Mouse (Mus musculus): ENCODE results near the gene Hip1.
"Not testable (repeated sequence)": the region's sequence is repeated elsewhere in the genome, so short reads cannot be mapped to it uniquely, and the experiment has no call there.

Hip1 gene

DNA sequence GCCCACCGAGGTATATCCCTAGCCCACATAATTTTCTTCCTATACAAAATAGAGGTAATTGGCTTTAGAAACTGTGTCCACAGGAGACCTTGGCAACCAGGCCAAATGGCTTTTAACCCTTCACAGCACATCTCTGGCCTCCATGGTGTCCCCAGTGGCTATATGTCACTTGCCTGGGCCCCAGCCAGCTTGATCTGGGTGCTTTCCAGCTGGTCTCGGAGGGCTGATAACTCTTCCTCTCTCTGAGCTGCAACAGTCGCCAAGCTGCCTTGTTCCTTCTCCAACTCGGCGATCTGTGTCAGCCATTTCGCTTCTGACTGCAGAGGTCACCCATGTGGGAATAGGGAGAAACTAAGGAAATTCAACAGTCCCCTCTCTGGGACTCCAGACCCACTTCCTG is 113.8 kb downstream of the Hip1 start:
- DNase-seq: no peak

DNA sequence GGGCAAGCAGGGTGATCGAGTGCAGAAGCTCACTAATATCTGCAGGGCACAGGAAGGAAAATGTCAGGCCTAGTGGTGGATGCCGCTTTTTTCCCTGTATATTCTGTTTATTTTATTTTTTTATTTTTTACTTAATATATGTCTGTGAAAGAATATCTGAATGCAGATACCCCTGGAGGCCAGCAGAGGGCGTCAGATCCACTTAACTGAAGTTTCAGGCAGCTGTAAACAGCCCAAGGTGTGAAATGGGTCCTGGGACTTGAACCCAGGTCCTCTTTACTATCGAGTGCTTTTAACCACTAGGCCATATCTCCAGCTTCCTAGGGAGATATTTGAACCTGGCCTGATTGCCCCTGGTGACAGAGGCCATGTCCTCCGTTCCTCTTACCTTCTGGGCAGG is 116.1 kb downstream of the Hip1 start:
- no peak for DNase-seq

DNA sequence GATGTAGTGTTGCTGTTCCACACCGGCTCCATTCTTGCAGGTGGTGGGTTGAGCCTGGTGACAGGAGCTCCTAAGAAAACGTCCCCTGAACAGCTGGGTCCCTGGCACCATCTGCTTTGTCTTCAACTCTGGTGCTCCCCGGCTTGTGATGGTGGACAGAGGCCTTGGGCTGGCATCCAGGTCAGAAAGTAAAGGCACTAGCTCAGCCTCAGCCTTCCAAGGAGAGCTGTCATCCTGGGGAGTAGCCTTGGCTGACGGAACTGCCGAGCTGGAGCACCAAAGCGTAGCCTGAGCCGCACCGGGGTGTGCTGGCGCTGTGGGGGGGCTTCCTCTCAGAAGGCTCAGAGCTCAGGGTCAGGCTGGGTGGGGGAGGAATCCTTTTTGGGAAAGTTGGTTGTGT is 134.7 kb downstream of the Hip1 start:
- no peak for DNase-seq

DNA sequence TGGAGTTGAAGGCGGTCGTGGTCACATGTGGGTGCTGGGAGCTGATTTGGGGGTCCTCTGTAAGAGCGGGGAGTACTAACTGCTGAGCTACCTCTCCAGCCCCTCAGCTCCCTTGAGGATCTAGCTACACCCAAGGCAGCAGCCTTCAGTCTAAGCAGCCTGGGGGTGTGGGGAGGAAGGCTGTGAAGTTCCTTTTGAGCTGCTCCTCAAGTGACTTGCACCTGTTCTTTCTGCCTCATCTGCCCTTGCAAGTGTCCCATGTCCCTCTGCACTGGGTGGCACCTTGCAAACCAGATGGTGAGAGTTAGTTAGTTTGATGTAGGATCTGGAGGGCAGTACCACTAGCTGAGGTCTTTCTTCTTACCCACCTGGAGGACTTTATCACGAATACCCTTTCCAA is 136.8 kb downstream of the Hip1 start:
- DNase-seq: no peak

DNA sequence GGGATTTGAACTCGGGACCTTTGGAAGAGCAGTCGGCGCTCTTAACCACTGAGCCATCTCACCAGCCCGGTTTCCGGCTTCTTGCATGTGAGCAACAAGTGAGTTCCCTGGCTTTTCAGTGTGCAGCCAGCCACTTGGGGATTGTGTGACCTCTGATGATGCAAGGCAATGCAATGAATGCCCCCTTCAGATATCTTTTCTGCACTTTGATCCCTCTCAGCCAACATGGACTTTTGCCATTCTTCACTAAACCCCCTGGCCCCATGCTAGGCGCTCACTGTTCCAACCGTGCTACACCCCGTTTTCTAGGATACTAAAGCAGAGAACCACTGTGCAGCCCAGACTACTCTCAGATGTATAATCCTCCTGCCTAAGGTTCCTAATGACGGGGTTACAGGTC is 139.5 kb downstream of the Hip1 start:
- DNase-seq: no peak

DNA sequence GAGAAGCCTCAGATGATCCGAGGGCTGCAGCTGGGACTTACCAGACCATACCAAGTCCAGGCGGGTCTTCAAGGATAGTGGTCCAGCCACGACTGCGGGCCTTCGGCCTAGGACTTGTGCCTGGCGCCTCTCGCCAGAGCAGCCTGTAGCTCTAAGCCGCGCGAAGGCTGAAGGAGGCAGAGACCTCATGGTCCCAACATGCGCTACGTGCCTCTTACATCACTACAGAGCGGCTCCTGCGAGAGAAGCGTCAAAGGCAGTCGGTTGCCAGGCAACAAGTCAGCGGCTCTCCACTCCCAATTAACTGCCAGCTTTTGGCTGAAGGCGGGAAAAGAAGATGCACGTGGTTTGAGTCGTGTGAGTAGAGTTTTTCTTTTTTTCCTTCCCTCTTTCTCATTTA is 140.3 kb downstream of the Hip1 start:
- DNase-seq: peak; percentile 68

DNA sequence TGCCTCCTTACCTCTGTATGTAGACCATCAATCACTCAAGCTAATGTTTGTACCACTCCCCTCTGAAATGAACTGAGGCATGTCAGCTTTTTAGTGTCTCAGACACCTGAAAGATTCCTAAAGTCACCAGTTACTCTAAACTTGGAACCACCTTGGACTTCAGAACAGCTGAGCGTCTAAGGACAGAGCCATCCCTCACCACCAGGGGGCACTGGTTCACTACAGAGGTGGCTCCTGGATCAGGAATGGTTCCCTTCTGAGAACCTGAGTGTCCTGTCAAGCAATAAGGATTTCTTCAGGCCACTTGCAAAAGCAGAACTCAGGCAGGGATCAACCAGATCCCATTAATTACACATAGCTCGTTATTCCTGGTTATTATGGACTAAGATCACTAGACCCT is 144.7 kb downstream of the Hip1 start:
- DNase-seq: peak; percentile 88

DNA sequence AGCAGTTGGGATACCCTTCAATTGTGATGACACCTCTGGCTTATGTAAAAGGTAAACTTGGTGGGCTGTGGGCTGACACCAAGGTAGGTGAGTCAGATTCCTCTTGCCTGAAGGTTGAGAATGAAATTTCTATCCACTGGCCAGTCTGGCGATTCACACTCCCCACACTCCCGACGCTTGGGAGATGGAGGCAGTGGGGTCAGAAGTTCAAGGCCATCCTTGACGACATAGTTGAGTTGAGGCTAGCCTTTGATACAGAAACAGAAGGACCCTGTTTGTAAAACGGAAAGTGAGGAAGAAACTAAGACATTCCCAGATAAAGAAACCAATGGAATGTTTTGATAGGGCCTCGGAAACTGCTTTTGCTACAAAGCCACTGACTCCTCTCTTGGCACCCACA is 145.5 kb downstream of the Hip1 start:
- DNase-seq: no peak

DNA sequence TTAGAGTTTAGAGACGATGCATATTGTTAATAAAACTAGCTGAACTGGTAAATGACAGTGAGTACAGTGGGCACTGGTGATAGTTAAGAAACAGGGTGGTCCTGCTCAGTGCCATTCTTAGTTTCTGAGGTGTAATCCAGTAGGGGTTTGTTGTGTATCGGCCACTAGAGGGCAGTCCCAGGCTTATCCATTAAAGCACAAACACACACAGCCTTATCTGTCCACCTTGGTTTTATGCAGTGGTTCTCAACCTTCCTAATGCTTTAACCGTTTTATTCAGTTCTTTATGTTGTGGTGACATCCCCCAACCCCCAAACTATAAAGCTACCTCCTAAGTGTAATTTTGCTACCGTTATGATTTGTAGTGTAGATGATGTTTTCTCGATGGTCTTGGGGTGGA is 149.1 kb downstream of the Hip1 start:
- peak; percentile 45 for DNase-seq

DNA sequence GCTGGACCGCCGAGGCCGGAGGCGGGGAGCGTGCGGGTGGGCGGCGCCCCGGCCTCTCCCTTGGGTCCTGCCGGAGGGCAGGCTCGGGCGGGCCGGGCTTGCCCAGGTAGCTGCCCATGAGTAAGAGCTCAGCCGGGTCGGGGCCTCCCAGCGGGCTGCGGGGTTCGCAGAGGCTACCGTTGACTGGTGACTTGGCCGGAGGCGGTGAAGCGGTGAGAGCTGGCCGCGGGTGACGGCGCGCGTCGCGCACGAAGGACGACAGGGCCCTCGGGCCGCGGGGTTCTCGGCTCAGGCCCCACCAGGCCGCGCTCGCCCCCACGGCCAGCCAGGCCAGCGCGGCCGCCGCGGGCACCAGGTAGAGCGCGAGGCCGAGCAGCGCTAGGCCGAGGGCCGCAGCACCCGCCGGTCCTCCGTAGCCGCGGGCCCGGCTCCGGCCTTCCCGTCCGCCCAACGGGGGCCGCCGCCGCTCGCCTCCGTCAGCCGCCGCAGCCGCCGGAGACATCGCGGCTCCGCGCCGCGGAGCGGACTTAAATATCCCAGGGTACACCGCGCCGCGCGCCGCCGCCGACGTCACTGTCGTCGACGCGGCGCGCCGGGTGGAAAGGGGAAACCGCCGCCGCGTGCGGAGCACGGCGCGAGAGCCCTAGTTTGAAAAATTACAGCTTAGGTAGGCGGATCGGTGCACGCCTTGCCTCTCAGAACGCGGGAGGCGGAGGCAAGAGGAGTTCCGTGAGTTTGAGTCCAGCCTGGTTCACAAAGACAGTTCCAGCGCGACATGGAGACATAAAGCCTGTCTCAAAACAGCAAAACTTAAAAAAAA is 150.7 kb downstream of the Hip1 start, which contains the start of gene Pom121:
Gene Pom121, minus strand, starts transcription at position 543 of the 820 bp plus-strand sequence.
- peak; percentile 87 for DNase-seq

DNA sequence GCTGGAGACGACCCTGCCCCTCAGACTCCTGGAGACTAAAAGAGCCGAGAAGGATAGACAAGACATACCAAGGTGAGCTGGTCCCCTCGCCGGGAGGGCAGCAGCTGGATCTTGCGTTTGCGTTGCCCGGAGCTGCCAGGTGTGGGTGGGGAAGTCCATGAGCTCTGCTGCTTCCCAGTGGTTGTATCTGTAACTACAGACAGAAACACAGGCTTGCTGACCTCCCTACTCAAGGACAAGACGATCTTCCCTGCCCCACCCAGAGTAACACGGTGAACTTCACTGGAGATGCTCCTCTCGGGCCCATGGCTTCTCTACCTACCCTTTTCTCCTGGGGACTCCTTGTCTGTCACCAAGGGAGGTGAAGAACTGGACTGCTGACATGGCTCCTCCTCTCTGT is 161.1 kb downstream of the Hip1 start:
- DNase-seq: no peak

DNA sequence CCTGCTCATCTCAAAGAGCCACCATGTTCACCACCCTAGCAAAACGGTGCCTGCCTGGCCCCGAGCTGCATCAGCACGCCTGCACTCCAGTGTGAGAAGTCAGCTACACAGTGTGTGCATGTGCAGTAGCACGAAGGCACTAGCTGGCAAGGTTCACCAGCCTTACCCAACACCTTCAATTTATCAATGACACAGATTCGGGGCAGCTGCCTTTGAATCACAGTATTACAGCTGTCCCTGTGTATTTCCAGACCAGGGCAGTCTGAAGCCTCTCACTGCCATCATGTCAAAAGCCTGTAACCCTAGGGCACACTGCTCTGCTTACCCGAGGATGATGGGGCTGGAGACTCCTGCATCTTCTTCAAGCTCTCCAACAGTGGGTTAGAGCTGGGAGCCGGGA is 162.2 kb downstream of the Hip1 start:
- DNase-seq: no peak

DNA sequence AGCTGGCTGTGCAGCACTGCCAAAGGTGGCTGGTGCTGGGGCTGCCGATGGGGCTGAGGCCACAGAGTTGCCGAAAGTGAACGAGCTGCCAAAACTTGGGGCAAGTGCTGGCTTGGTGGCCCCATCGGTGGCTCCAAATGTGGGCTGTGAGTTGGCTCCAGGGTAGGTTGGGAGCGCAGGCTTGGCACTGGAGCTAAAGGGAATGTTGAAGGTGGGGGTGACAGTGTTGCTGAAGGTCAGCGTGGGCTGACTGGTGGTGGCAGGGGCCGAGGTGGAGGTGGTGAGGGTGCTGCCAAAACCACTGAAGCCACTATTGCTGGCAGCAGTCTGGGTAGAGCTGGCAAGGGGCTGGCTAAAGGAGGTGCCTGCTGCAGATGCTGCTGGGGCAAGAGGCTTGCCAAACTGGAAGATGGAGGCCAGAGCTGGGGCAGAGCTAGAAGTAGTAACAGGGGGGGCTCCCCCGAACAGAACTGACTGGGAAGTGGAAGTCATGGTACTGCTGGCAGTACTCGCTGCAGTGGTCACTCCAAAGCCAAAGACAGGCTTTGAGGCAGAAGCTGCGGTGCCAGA is 163.5 kb downstream of the Hip1 start:
- no peak for DNase-seq

DNA sequence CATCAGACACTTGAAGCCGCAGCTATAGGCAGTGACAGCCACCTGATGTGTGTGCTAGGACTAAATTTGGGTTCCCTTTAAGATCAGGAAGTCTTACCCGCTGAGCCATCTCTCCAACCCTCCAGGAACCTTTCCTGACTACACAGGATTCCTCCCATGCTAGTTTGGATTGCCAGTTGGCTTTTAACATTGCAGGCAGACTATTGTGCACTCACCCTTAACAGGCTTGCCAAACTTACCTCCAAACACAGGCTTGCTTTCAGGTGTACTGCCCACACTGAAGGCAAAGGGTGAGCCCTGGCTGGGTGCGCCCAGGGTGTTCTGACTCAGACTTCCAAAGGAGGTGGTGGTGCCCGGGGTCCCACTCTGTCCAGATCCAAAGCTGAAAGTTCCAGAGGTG is 164.2 kb downstream of the Hip1 start:
- no peak for DNase-seq

DNA sequence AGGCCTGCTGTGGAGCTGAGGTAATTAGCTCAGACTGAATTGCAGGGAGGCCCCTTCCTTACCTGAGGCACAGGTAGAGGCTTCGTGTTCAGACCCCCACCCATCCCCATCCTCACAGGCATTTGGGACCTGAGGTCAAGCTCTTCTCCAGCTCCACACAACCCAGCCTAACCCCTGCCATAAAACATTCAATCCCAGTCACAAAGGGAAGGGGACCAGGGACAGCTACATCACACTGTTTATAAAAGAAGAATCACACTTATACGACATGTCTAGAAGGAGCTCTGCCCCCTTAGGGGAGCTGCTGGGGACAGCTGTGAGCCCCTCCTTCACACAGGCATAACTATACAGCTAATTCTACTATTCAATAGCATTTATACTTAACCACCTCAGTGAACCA is 168.6 kb downstream of the Hip1 start:
- no peak for DNase-seq

DNA sequence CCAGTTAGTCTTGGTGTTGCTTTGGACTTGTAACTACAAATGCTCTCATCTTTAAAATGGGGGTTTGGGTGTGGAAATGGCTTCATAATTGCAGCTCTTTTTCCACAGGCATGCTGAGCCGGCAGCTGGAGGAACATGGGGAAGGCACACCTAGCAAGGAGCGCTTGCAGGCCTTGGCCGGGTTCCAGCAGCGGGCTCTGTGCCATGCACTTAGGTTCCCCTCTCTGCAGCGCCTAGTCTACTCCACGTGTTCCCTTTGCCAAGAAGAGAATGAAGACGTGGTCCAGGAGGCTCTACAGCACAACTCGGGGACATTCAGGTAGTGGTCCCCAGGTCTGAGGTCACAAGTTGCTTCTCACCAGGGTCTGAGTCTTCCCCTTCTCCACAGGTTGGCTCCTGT is 169.8 kb downstream of the Hip1 start:
- peak; percentile 65 for DNase-seq

DNA sequence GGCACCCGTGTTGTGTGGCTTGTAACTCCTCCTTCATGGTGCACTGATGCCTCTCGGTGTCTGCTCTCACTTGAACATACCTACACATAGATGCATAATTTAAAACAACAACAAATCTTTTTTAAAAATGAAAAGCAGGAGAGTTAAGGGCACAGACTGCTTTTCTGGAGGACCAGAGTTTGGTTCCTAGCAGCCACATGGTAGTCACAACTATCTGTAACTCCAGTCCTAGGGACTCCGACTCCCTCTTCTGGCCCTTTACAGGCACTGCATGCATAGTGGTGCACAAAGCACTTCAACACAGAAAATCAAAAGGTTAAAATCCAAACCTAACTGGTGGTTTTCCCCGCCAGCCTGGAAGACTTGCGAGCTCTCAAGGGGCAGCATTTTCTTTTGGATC is 171.3 kb downstream of the Hip1 start:
- no peak for DNase-seq

DNA sequence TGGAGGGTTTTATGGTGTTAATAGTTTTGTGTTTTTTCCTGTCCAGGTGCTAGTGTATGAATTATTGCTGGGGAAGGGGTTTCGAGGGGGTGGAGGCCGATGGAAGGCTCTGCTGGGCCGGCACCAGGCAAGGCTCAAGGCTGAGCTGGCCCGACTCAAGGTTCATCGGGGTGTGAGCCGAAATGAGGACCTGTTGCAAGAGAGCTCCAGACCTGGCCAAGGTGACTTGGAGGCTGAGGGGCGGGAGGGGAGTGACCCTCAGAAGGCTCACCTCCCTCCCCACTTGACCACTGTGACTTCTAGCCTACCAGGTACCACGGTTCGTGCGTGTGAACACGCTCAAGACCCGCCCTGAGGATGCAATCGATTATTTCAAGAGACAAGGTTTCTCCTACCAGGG is 173.7 kb downstream of the Hip1 start:
- DNase-seq: no peak

DNA sequence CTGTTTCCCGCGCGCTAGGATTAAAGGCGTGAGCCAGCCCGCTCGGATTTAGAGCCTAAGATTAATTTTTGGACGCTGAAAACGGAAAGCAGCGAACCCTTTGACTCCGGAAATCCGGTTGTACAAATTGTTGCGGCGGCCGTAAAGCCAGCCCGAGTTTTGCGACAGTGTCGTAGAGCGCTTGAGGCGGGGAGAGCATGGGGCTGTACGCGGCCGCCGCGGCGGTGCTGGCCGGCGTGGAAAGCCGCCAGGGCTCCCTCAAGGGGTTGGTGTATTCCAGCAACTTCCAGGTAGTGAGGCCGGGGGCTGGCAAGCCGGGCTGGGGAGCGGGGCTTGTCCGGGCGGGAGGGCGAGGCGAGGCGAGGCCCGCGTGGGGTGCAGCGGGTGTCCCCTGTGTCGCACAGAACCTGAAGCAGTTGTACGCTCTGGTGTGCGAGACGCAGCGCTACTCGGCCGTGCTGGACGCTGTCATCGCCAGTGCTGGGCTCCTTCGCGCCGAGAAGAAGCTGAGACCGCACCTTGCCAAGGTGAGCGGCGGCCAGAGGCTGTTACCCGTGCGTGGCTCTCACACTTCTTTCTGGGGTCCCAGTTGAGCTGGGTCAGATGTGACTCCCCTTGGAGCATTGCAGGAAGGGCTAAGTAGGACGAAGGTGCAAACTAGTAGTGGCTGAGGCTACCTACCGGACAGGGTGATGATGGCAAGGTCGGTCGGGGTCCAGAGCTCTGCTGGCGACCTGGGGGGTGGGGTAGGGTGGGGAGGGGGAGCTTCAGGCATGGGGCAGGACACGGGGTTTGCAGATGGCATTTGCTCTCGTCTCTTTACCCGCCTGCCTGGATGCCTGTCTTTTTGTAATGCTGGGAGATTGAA is 174.9 kb downstream of the Hip1 start, which contains the start of gene Nsun5:
Gene Nsun5, plus strand, starts transcription at position 167 of the 868 bp plus-strand sequence.
- DNase-seq: peak; percentile 99

DNA sequence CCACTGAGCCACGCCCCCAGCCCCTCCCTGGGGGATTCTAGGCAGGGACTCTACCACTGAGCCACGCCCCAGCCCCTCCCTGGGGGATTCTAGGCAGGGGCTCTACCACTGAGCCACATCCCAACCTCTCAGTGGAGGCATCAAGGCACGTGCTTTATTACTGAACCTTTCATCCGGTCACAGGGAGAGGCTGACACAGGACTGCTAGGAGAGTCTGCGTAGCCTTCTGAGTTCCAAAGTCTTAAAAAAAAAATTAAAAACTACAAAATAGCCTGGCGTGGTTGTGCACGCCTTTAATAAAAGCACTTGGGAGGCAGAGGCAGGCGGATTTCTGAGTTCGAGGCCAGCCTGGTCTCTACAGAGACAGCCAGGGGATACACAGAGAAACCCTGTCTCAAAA is 175.7 kb downstream of the Hip1 start:
- not testable (repeated sequence) for DNase-seq

DNA sequence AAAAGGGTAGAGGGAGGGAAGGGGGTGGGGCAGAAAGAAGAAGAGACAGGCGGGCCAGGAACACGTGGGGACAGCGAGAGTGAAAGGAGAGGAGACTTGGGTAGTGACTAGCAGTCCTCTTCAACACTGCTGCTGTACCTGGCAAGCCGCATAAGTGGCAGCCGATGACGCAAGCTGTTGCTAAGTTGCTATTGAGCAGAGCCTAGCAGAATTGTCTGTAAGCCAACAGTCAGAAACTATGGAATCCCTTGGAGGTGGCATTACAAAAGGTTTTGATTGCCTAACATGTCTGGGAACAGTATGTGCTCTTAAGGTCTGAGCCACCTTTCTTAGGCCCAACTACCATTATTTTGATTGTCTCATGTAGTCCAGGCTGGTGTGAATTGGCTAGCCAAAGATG is 176.6 kb downstream of the Hip1 start:
- DNase-seq: no peak

DNA sequence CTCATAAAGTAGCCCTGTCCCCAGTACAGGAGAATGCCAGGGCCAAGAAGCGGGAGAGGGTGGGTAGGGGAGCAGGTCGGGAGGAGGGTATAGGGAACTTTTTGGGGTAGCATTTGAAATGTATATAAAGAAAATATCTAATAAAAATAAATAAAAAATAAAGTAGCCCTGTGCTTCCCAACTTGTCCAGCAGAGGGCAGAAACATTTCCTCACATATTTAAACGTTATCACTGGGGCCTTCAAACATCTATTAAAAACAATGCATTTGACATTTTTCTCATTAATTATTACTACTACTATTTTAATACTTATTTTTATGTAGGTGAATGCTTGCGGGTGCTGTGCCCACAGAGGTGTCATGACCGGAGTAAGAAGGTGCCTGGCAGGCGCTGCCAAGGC is 177.1 kb downstream of the Hip1 start:
- no peak for DNase-seq

DNA sequence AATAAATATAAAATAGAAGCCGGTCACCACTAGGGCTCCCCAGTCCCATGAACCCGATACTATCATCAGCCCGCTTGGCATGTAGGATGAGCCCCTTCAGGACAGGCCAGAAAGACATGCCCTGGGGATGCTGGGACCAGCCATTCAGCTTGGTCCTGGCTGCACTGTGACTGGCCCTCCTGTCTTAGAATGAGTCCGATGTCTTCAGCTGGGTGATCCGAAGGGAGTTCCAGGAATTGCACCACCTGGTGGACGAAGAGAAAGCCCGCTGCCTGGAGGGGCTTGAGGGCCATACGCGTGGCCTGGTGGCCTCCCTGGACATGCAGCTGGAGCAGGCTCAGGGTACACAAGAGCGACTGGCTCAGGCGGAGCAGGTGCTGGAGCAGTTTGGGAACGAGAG is 181.4 kb downstream of the Hip1 start:
- no peak for DNase-seq

DNA sequence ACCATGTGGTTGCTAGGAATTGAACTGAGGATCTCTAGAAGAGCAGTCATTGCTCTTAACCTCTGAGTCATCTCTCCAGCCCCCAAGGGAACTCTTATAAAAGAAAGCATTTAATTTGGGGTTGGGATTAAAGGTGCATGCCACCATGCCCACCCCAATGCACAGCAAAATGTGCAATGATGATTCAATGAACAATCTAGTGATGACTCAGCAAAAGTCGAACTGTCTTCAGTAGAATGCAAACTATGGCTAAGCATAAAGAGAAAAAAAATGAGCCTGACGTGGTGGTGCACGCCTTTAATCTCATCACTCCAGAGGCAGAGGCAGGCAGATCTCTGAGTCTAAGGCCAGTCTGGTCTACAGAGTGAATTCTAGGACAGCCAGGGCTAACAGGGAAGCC is 182.3 kb downstream of the Hip1 start:
- DNase-seq: no peak

Measured in right cerebral cortex, postnatal 14 days (tissue).